ENCODE assay signal across 8 mouse cellular contexts in genomic region chr15:91702991-91703715, GRCm38 (mm10). TPM values are rescaled to one million over a fixed set of nuclear protein-coding genes. Genes with fewer than 3 reads are reported as not detected.
DNase-seq lines count a peak whose midpoint lies in the region; TF ChIP-seq lines count a peak whose summit lies in the region.

No protein-coding gene starts in this region.

- peak; percentile 18 for TF ChIP-seq CTCF in left cerebral cortex, adult 2 months (IDR thresholded peaks at IDR 0.05)

- TF ChIP-seq POLR2A in myocyte (IDR thresholded peaks at IDR 0.05; ENCODE audit: insufficient read length, low read depth): peak; percentile 49

- 63% methylated on average over 8 of the region's 8 CpGs for WGBS in limb, embryonic 10.5 days

- no peaks in the 10 kb centered on the region for H3K9me3 ChIP-seq in limb, embryonic 10.5 days (replicated peaks)

- no peaks in the 10 kb centered on the region for H3K27me3 ChIP-seq in limb, embryonic 10.5 days (ENCODE audit: low read depth, poor library complexity, severe bottlenecking)
- H3K27me3 ChIP-seq in myocyte (ENCODE audit: control insufficient read depth, insufficient read depth, insufficient read length): no peaks in the 10 kb centered on the region

- peak; percentile 18 to 29 for DNase-seq in left cerebral cortex, adult 2 months (ENCODE audit: extremely low spot score in 1 of 2, low spot score in 2 of 2)
- no peak for DNase-seq in left cerebral cortex, adult 11 months (ENCODE audit: low spot score)
- peak; percentile 14 to 62 for DNase-seq in adrenal gland, postnatal 4 days (ENCODE audit: low spot score in 2 of 2)
- peak; percentile 67 for DNase-seq in fibroblast of lung, adult 2 months (ENCODE audit: low read depth)
- DNase-seq in heart, postnatal 4 days: peak; percentile 65
- DNase-seq in limb, embryonic 10.5 days (ENCODE audit: low spot score): no peak
- no peak for DNase-seq in T-cell, adult 2 months (ENCODE audit: low spot score)

- H3K36me3 ChIP-seq in limb, embryonic 10.5 days: no peaks in the 10 kb centered on the region
- H3K36me3 ChIP-seq in myocyte (ENCODE audit: control insufficient read depth, insufficient read depth): peaks cover 17% of the 10 kb centered on the region

- H3K4me1 ChIP-seq in limb, embryonic 10.5 days: peaks cover 5% of the 10 kb centered on the region

- H3K27ac ChIP-seq in left cerebral cortex, adult 2 months: peak overlapping the region; percentile 40; the same call in 1 of the 2 replicates
- H3K27ac ChIP-seq in limb, embryonic 10.5 days: peak overlapping the region; percentile 30; the same call in 1 of the 2 replicates

- no peaks in the 10 kb centered on the region for H3K79me2 ChIP-seq in myocyte (ENCODE audit: control insufficient read depth, insufficient read depth)

- H3ac ChIP-seq in myocyte (ENCODE audit: control insufficient read depth, insufficient read length): no peak overlapping the region

- intact Hi-C loops in left cerebral cortex, adult 2 months (cut with DNase I): no loop called here

- H3K4me3 ChIP-seq in left cerebral cortex, adult 2 months: no peak overlapping the region
- no peak overlapping the region for H3K4me3 ChIP-seq in limb, embryonic 10.5 days
- H3K4me3 ChIP-seq in myocyte: no peak overlapping the region

- peak overlapping the region; percentile 76 for H3K4me2 ChIP-seq in myocyte (ENCODE audit: low read depth)

TF ChIP-seq in myocyte, 11 proteins besides CTCF, POLR2A, EP300 and RAD21:
- TF ChIP-seq CEBPB (IDR thresholded peaks at IDR 0.05; ENCODE audit: insufficient read depth, poor library complexity, severe bottlenecking): peak; percentile 64; the same call in 1 of the 2 replicates
- TF ChIP-seq MAX (IDR thresholded peaks at IDR 0.05; ENCODE audit: low read depth): peak; percentile 6
- no peak for TF ChIP-seq POLR2AphosphoS2 (IDR thresholded peaks at IDR 0.05; ENCODE audit: insufficient read length, low read depth)
- TF ChIP-seq MYOD1 (IDR thresholded peaks at IDR 0.05; ENCODE audit: control insufficient read depth in 1 of 3, insufficient read length in 2 of 3, low read depth in 2 of 3): peak in 2 of 3 experiments; percentile 51 to 71
- peak in 1 of 3 experiments; percentile 30 for TF ChIP-seq MYOG (IDR thresholded peaks at IDR 0.05; ENCODE audit: control insufficient read depth in 1 of 3, insufficient read depth in 1 of 3, insufficient read length in 2 of 3, low read depth in 2 of 3)

RNA-seq across cellular contexts. Expression of gene Lrrk2, which starts 30.2 kb away (rescaled TPM):
- total RNA-seq in left cerebral cortex, adult 2 months (2021): 10 to 100 TPM; 49.4 to 52.7 TPM
- total RNA-seq in adrenal gland, postnatal 4 days (2021): 10 to 100 TPM; 25.8 to 26.7 TPM
- 10 to 100 TPM; 10.3 to 10.4 TPM for total RNA-seq in heart, postnatal 4 days (2021)
- 1.4 and 2.0 TPM in 2 replicates for polyA plus RNA-seq in limb, embryonic 10.5 days (2016; fragmentation: Nextera tagmentation; extraction: Ambion mirVana)
- polyA plus RNA-seq in myocyte (2012; fragmentation: generic; extraction: Trizol): 9.2 TPM

Comparison
In these comparisons a context has a peak if more than half of its experiments do, and no peak if none do; other contexts are left out.
1. DNase-seq: peak in left cerebral cortex, adult 2 months (2 of 2), adrenal gland, postnatal 4 days (2 of 2), fibroblast of lung, adult 2 months (single experiment) and heart, postnatal 4 days (single experiment); none in left cerebral cortex, adult 11 months (single experiment), limb, embryonic 10.5 days (single experiment) and T-cell, adult 2 months (single experiment).